Mouse (Mus musculus) testis, postnatal 10 days (tissue): ENCODE data around the gene Bri3bp.
A peak's percentile ranks its signal among the peaks of the same experiment; 100 is the strongest.
"Not testable (repeated sequence)": the region's sequence is repeated elsewhere in the genome, so short reads cannot be mapped to it uniquely, and the experiment has no call there.

ENCODE experiments used
- DNase-seq: peaks from one replicate; pipeline ENCODE4 v3.0.0; 2021; ENCODE audit warnings: low spot score

Bri3bp gene

GRCm38 (mm10) chr5:125486088-125486487, 44.7 kb downstream of the Bri3bp start:
- no peak for DNase-seq

GRCm38 (mm10) chr5:125487375-125488115, 46.2 kb downstream of the Bri3bp start:
- no peak for DNase-seq

DNA sequence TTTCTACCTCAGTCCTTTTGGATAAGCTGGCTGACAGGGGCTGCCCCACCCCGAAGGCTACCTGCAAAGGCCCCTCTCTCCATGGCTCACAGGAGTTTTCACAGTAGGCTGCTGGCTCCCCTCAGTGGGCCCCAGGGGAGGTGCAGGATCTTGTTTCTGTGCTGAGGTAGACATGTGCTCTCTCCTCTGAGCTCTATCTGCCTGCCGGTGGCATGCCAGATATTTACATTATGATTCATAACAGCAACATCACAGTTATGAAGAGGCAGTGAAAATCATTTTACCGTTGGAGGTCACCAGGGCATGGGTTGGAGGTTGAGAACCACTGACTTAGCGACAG, 46.7 kb downstream of the Bri3bp start:
- DNase-seq, result no peak

DNA sequence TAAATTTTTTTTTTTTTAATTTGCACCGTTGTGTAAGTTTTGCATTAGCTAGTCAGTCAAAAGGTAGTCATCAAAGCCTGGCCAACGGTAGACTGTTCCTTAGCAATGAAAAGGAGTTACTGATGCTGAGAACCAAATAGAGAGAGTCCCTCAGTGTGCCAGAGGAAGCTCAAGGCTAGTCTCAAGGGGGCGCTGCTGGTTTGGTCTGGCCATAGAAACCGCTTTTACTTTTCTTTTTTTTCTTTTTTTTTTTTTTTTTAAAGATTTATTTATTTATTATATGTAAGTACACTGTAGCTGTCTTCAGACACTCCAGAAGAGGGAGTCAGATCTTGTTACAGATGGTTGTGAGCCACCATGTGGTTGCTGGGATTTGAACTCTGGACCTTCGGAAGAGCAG, 47.6 kb downstream of the Bri3bp start:
- DNase-seq, result not testable (repeated sequence)

DNA sequence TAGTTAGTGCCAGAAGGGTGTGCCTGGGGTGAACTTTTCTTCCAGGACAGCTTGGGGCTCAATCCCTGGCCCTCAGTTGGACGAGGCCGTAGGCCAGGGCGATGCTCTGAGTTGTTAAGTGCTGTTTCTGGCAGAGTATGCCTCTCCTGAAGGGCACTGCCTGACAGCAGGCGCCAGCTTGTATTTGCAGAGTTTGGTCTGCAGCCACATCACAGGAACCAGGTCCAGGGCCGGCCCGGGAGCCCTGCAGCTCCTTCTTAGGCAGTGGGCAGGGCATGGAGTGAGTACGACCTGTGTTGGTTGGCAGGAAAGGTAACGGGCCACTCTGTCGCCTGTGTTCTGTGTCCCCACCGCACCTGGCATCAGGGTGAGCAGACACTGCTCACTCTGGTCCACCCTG, 49.7 kb downstream of the Bri3bp start:
- DNase-seq, result no peak

DNA sequence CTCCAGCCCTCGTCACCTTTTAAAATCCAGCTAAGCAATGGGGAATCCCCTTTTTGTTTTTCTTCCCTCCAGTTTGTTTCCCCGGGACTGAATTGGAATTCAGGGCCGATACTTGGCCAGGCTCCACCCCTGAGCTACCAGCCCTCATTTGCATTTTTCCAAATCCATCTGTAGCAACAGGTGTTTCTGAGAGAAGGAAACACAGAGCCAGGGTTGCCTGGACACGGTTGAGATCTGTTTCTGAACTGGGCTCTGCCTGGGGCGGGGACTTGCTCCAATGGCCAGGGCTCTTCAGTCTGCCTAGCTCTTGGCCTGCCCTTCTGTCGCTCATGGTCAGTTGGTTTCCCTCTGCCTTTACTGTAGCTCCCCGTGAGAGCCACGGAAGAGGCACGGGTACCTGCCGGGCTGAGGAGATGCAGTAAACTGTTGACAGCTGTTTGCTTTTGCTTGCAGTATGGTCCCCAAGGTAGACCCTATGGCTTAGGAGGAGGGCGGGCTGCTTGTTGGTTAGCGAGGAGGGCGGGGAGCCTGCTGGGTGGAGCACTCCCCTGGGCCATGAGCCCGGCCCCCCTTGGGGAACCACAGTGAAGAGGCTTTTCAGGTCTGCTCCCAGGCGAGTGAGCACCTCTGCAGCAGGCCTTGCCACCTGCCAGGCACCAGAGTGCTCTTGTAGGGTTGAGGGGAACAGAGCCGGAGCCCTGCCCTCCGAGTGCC, 51.2 kb downstream of the Bri3bp start:
- no peak for DNase-seq

GRCm38 (mm10) chr5:125493093-125493423, 51.7 kb downstream of the Bri3bp start:
- DNase-seq, result no peak

- DNase-seq, result no peak
Observed at GRCm38 (mm10) chr5:125495655-125496054, 54.3 kb downstream of the Bri3bp start.

DNA sequence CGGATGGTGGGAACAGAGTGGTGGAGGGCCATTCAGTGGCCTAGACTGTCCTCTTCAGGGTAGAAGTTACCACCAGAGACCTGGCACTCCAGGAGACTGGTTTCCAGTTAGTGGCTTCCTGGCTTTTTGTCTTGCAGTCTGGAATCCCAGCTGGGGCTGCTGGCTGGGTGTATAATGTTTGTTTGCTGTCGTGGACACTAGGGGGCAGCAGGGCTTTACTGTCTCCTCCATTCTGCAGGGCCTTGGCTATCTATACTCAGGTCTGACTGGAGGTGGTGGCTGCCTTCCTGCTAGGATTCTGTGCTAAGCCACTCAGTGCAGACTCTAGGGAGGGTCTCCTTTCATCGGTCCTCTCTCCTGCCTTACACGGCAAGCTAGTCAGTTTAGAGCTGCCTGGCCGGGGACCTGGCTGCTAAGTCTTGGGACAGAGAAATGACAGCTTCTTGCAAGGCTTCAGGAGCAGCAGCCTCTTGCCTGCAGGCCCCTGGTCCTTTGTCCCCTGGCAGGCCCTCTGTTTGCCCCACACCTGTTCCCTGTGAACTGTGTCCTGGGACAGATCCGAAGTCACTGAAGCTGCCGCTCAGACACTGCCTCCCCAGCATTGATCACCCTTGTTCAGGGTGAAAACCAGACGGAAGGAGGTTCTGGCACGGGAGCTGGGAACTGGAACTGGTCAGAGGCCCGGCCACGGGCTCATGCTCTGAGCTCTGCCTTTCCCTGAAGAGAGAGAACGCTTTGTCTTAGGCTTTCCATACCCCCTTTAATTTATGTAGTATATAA, 56.6 kb downstream of the Bri3bp start:
- DNase-seq, result peak; percentile 80

DNA sequence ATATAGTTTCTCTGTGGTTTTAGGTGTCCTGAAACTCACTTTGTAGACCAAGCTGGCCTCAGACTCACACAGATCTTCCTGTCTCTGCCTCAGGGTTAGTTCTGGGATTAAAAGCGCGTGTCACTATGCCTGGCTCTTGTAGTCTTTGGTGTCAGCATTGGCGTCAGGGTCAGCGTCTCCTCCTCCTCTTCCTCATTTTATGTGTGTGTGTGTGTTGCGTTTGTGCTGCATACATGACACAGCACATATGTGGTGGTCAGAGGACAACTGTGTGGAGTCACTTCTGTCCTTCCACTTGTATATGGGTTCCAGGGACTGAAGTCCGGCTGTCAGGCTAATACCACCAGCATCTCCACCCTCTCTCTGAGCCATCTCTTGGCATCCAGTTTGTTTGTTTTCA, 60.1 kb downstream of the Bri3bp start:
- DNase-seq, result no peak

DNA sequence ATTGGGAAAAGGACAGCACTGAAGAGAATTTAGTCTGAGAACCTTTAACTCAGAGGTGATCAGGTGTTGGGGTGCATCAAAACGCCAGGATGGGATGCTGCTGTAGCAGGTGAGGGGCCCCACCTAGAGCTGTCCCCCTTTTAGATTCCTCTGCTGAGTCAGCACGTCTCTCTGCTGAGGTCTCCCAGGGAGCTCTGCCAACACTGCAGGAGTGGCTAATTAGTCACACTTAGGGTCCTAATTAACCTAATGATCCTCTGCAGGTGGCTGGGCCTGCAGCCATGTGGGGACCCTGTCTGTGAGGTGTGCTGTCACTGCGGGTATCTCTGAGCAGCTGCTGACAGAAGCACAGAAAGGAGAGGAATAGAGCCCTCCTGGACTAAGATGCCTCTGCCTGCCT, 60.8 kb downstream of the Bri3bp start:
- DNase-seq, result no peak

GRCm38 (mm10) chr5:125503628-125504027, 62.3 kb downstream of the Bri3bp start:
- DNase-seq, result no peak

GRCm38 (mm10) chr5:125504692-125505091, 63.3 kb downstream of the Bri3bp start:
- DNase-seq, result no peak

- no peak for DNase-seq
Observed at GRCm38 (mm10) chr5:125505968-125506367, 64.6 kb downstream of the Bri3bp start.

DNA sequence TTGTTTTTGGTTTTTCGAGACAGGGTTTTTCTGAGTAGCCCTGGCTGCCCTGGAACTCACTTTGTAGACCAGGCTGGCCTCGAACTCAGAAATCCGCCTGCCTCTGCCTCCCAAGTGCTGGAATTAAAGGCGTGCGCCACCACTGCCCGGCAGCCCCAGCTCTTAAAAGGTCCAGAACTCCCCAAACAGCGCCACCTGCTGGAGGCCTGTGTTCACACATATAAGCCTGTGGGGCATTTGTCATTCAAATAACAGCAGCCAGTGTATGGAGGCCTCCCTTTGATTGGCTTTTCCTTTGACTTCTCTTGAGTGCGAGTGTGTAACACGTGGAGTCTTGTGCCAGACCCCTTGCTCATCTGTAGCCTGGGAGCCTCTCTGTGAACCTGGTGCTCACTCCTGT, 66.2 kb downstream of the Bri3bp start:
- DNase-seq, result no peak

DNA sequence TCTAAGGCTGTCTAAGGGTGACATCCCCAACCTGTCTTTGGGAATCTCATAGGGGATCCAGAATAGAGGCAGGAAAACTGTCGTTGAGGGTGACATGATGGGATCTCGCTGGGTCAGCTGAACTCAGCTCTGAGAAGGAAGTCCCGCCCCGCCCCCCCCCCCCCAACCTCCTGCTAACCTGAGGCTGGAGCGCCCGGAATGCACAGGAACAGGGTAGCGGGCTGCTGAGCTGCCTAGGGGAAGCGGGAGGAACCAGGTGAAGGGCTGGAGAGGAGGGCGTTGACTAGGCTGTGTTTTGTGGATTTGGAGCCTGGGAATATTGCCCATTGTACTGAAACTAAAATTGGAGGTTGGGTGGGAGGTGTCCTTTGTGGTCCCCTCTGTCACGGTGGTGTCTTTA, 66.6 kb downstream of the Bri3bp start:
- no peak for DNase-seq

- peak; percentile 73 for DNase-seq
Observed at GRCm38 (mm10) chr5:125509541-125509940, 68.2 kb downstream of the Bri3bp start.
